Comparison of ENCODE assay signal across 1 mouse cellular context in genomic region chr3:95319701-95320625, GRCm38 (mm10).
TF ChIP-seq lines count a peak whose summit lies in the region.

No protein-coding gene starts in this region.

TF ChIP-seq in myocyte, 11 proteins besides CTCF, POLR2A, EP300 and RAD21:
- no peak for TF ChIP-seq CEBPB (IDR thresholded peaks at IDR 0.05; ENCODE audit: insufficient read depth, poor library complexity, severe bottlenecking)
- TF ChIP-seq POLR2AphosphoS2 (IDR thresholded peaks at IDR 0.05; ENCODE audit: insufficient read length, low read depth), result peak; percentile 46
- no peak for TF ChIP-seq E2F4 (IDR thresholded peaks at IDR 0.05; ENCODE audit: insufficient read depth)
